Mouse (Mus musculus): ENCODE results near the gene Gm525. TPM values are rescaled to one million over a fixed set of nuclear protein-coding genes. Genes with fewer than 3 reads are reported as not detected.
"Not testable (repeated sequence)": the region's sequence is repeated elsewhere in the genome, so short reads cannot be mapped to it uniquely, and the experiment has no call there.

Gene Gm525
- polyA plus RNA-seq, 1 experiment from 2014 or later = not detected

DNA sequence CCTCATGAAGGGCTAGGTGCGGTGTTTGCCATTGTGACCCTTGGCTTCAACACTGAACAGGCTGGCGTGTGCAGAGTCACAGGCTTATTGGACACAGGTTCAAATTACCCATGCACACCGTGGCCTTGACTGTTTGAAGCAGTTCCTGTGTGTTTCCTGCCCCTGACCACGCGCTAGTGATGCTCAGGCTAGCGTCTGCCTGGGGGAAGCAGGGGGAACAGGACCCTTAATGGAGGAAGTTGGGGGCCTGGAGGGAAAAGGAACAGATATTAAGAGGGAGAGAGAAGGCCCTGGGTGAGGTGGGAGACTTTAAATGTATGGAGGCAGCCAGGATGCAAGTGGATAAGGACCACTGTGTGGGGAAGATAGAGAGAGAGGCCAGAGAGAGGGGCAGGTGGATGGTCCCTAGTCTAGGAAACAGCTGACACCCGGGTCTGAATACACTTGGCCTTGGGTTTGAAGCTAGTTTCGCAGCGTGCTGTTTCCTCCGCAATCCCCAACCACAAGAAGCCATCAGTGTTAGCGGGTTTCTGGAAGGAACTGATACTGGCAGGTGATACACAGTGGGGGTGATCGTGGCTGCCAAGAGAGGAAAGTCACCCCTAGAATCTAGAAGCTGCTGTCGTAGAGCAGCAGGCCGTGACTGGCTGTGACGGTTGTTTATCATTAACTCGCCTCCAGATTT, 5.5 kb downstream of the Gm525 start:
- Histone ChIP-seq H3K36me3 (ENCODE audit: insufficient read depth) (no peaks in the 10 kb centered on the region), H3K9me3 (ENCODE audit: low read depth, low read length) (no peaks in the 10 kb centered on the region), H3K9ac (no peak overlapping the region), H3K4me3 (ENCODE audit: low read depth, low read length) (no peak overlapping the region), H3K27ac (ENCODE audit: low read depth) (no peak overlapping the region), H3K4me2 (no peak overlapping the region), H3K4me1 (ENCODE audit: insufficient read depth) (no peaks in the 10 kb centered on the region), H3K27me3 (ENCODE audit: insufficient read depth, low read length) (no peaks in the 10 kb centered on the region)
- DNase-seq = no peak
- TF ChIP-seq CTCF (IDR thresholded peaks at IDR 0.05; ENCODE audit: low read depth) = no peak
- no peak for ATAC-seq (ENCODE audit: insufficient read depth)
- 76% methylated on average over 16 of the region's 16 CpGs for WGBS

DNA sequence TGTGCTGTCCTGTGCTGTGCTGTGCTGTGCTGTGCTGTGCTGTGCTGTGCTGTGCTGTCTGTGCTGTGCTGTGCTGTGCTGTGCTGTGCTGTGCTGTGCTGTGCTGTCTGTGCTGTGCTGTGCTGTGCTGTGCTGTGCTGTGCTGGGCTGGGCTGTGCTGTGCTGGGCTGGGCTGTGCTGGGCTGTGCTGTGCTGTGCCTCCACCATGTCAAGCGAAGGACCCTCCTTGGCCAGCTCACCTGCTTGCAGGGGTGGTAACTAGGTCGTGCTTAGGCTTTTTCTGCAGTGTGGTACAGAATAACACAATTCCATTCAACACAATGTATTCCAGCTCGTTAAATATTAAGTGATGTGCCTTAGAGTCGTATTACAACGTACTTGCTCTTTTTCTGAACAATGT, 8.3 kb downstream of the Gm525 start:
- not testable (repeated sequence) for H3K27me3 ChIP-seq (ENCODE audit: insufficient read depth, low read length); H3K4me1 ChIP-seq (ENCODE audit: insufficient read depth); ATAC-seq (ENCODE audit: insufficient read depth); H3K4me3 ChIP-seq (ENCODE audit: low read depth, low read length); H3K9ac ChIP-seq; H3K4me2 ChIP-seq; DNase-seq; H3K36me3 ChIP-seq (ENCODE audit: insufficient read depth); H3K27ac ChIP-seq (ENCODE audit: low read depth); H3K9me3 ChIP-seq (ENCODE audit: low read depth, low read length)
- 43% methylated on average over 5 of the region's 5 CpGs for WGBS

DNA sequence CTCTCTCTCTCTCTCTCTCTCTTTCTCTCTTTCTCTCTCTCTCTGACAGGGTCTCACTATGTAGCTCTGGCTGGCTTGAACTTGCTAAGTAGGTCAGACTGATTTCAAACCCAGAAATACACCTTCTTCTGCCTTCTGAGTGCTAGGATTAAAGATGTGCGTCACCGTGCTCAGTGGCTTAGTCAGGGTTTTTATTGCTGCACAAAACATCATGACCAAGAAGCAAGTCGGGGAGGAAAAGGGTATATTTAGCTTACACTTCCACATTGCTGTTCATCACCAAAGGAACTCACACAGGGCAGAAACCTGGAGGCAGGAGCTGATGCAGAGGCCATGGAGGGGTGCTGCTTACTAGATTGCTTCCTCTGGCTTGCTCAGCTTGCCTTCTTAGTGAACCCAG, 9.1 kb downstream of the Gm525 start:
- H3K9ac ChIP-seq; H3K27me3 ChIP-seq (ENCODE audit: insufficient read depth, low read length); H3K4me3 ChIP-seq (ENCODE audit: low read depth, low read length); H3K9me3 ChIP-seq (ENCODE audit: low read depth, low read length); H3K36me3 ChIP-seq (ENCODE audit: insufficient read depth); H3K4me2 ChIP-seq; ATAC-seq (ENCODE audit: insufficient read depth); H3K27ac ChIP-seq (ENCODE audit: low read depth); H3K4me1 ChIP-seq (ENCODE audit: insufficient read depth); DNase-seq: not testable (repeated sequence)
- 76% methylated on average over 3 of the region's 3 CpGs for WGBS

DNA sequence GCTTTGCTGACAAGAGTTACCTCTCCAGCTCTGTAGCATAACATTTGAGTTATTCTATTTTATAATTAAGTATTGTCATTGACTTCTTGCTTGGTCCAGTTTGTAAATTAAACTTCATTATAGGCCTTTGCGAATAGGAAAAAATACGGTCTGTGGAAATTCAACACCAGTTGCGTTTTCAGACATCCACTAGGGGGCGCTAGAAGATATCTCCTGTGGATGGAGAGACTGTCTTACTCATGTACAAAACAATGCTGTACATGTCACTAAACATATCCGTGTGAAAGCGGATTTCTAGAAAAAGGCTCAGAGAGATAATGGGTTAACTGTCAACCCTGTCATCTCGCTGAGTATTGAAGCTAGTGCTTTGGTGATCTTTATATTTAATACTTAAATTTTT, 11.0 kb downstream of the Gm525 start:
- peak; percentile 74 for TF ChIP-seq CTCF (IDR thresholded peaks at IDR 0.05; ENCODE audit: low read depth)
- H3K36me3 ChIP-seq (ENCODE audit: insufficient read depth) = no peaks in the 10 kb centered on the region
- ATAC-seq (ENCODE audit: insufficient read depth) (no peak), DNase-seq (peak; percentile 87)
- no peaks in the 10 kb centered on the region for H3K9me3 ChIP-seq (ENCODE audit: low read depth, low read length)
- no peaks in the 10 kb centered on the region for H3K4me1 ChIP-seq (ENCODE audit: insufficient read depth)
- no peak overlapping the region for H3K4me3 ChIP-seq (ENCODE audit: low read depth, low read length)
- 36% methylated on average over 7 of the region's 7 CpGs for WGBS
- H3K27ac ChIP-seq (ENCODE audit: low read depth) = no peak overlapping the region
- no peaks in the 10 kb centered on the region for H3K27me3 ChIP-seq (ENCODE audit: insufficient read depth, low read length)
- H3K9ac ChIP-seq = no peak overlapping the region
- H3K4me2 ChIP-seq = no peak overlapping the region

DNA sequence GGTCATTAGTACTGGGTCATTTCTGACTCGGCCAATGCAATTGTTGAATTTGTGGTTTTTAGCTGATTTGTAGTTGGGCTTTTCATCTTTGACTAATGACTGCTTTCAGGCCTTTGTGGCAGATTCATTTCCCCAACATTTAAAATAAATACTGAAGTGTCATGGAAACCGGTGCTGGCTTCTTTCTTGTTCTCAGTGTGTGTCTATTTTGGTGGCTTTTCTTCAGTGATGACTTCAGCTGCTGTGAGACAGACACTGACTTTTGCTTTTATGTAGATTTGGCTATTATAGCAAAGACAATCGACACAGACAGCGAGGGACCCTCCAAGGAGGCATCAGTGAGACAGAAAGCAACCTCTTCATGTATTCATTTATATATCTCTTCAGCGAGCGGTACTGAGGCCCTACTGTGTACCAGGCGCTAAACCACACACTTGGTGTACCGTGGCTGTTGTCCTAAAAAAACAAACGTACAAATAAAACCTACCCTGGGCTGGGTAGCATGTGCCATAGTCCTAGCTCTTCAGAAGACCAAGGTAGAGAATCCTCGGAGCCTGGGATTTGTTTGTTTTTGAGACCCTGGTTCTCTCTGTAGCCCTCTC, 12.7 kb downstream of the Gm525 start:
- 71% methylated on average over 10 of the region's 10 CpGs for WGBS
- Histone ChIP-seq H3K27me3 (ENCODE audit: insufficient read depth, low read length) (no peaks in the 10 kb centered on the region), H3K9ac (no peak overlapping the region), H3K9me3 (ENCODE audit: low read depth, low read length) (no peaks in the 10 kb centered on the region), H3K4me2 (no peak overlapping the region), H3K27ac (ENCODE audit: low read depth) (no peak overlapping the region), H3K36me3 (ENCODE audit: insufficient read depth) (no peaks in the 10 kb centered on the region), H3K4me3 (ENCODE audit: low read depth, low read length) (no peak overlapping the region), H3K4me1 (ENCODE audit: insufficient read depth) (no peaks in the 10 kb centered on the region)
- ATAC-seq (ENCODE audit: insufficient read depth) = no peak
- no peak for TF ChIP-seq CTCF (IDR thresholded peaks at IDR 0.05; ENCODE audit: low read depth)
- no peak for DNase-seq

DNA sequence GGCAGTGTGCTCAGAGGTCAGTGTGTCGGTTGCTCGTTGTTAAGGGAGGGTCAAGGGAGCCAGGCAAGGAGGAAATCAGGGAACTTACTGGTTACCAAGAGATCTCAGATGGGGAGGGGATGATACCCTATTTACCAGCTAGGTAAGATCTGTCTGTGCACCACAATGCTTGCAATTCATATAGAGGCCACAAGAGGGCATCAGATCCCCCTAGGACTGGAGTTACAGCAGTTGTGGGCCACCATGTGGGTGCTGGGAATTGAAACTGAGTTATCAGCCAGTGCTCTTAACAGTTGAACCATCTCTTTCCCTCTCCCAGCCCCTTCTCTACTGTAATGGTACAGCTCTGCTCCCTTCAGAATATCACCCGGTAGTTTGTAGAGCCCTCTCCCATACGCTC, 15.1 kb downstream of the Gm525 start:
- 90% methylated on average over 4 of the region's 4 CpGs for WGBS
- Histone ChIP-seq H3K4me1 (ENCODE audit: insufficient read depth) (no peaks in the 10 kb centered on the region), H3K9me3 (ENCODE audit: low read depth, low read length) (no peaks in the 10 kb centered on the region), H3K4me2 (no peak overlapping the region), H3K36me3 (ENCODE audit: insufficient read depth) (no peaks in the 10 kb centered on the region), H3K9ac (no peak overlapping the region), H3K27me3 (ENCODE audit: insufficient read depth, low read length) (no peaks in the 10 kb centered on the region), H3K4me3 (ENCODE audit: low read depth, low read length) (no peak overlapping the region), H3K27ac (ENCODE audit: low read depth) (no peak overlapping the region)
- ATAC-seq (ENCODE audit: insufficient read depth) (no peak), DNase-seq (no peak)
- peak; percentile 38; the same call in 1 of the 2 replicates for TF ChIP-seq CTCF (IDR thresholded peaks at IDR 0.05; ENCODE audit: low read depth)

DNA sequence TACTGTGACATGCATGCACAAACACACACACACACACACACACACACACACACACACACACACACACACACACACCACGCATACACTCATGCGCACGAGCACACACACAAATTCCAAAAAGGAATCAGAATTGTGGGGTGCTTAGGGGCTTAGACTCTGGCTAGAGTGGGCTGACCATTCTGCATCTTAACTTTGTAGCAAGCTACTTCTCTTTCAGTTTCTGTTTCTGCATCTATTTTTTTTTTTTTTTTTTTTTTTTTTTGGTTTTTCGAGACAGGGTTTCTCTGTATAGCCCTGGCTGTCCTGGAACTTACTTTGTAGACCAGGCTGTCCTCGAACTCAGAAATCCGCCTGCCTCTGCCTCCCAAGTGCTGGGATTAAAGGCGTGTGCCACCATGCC, 16.7 kb downstream of the Gm525 start:
- H3K9ac ChIP-seq = not testable (repeated sequence)
- 94% methylated on average over 7 of the region's 7 CpGs for WGBS

More for the DNA sequence above, 16.7 kb downstream of the Gm525 start:
- not testable (repeated sequence) for H3K4me1 ChIP-seq (ENCODE audit: insufficient read depth); ATAC-seq (ENCODE audit: insufficient read depth); H3K4me3 ChIP-seq (ENCODE audit: low read depth, low read length); DNase-seq; H3K27ac ChIP-seq (ENCODE audit: low read depth); H3K9me3 ChIP-seq (ENCODE audit: low read depth, low read length); H3K36me3 ChIP-seq (ENCODE audit: insufficient read depth); H3K4me2 ChIP-seq; H3K27me3 ChIP-seq (ENCODE audit: insufficient read depth, low read length)
